Mouse (Mus musculus) CH12.LX (cell line): Measurements from ENCODE around the gene Btg1. TPM values are rescaled to one million over a fixed set of nuclear protein-coding genes. Genes with fewer than 3 reads are reported as not detected.

Source experiments
- DNase-seq: peaks from one replicate; pipeline ENCODE4 v3.0.0-alpha.2; 2013; ENCODE audit errors: extremely low read depth
- H3K27ac ChIP-seq: 2 replicates; pipeline ENCODE4 v1.5.1; 2012; ENCODE audit warnings: low read depth, mild to moderate bottlenecking, control low read depth, moderate library complexity; ENCODE audit not compliant: insufficient read depth
- H3K27me3 ChIP-seq: replicated peaks from 2 replicates; pipeline ENCODE3; 2012; ENCODE audit warnings: inconsistent platforms
- H3K36me3 ChIP-seq, 2 experiments: replicated peaks in 1 of 2; 2 replicates each; pipeline versions ENCODE3 to v1.6.1; 2012; ENCODE audit warnings: inconsistent platforms in 1 of 2, low read length in 1 of 2, mild to moderate bottlenecking in 1 of 2, mixed read lengths in 1 of 2, moderate library complexity in 1 of 2; ENCODE audit not compliant: control insufficient read depth in 1 of 2, insufficient read depth in 1 of 2
- H3K4me1 ChIP-seq, 2 experiments: 2 replicates each; pipeline ENCODE4 v1.6.1; 2012; ENCODE audit warnings: inconsistent platforms in 1 of 2, moderate library complexity in 1 of 2; ENCODE audit not compliant: insufficient read depth in 2 of 2, control insufficient read depth in 1 of 2
- H3K4me2 ChIP-seq: 2 replicates; pipeline ENCODE4 v1.6.1; 2012; ENCODE audit warnings: low read depth, mild to moderate bottlenecking, control low read depth; ENCODE audit not compliant: poor library complexity, insufficient read depth, severe bottlenecking
- H3K4me3 ChIP-seq, 3 experiments: fragments of 150-350 bp in 1 of 3; sonication (generic) in 1 of 3; replicated peaks in 1 of 3; 2 replicates each; pipeline versions ENCODE3 to v1.5.1; 2011 to 2012; ENCODE audit warnings: low read depth in 2 of 3, low read length in 2 of 3, mild to moderate bottlenecking in 2 of 3, moderate library complexity in 2 of 3, control low read depth in 1 of 3, improper control_type of control experiment in 1 of 3, inconsistent platforms in 1 of 3, mixed read lengths in 1 of 3; ENCODE audit not compliant: poor library complexity in 1 of 3
- H3K79me2 ChIP-seq: replicated peaks from 2 replicates; pipeline ENCODE4 v1.6.1; 2012; ENCODE audit warnings: mild to moderate bottlenecking, moderate library complexity; ENCODE audit not compliant: control insufficient read depth, poor library complexity, insufficient read depth, severe bottlenecking; ENCODE audit errors: extremely low read depth
- H3K9ac ChIP-seq: 2 replicates; pipeline ENCODE4 v1.6.1; 2012; ENCODE audit warnings: low read depth, mild to moderate bottlenecking, control low read depth, moderate library complexity; ENCODE audit not compliant: insufficient read depth
- H3K9me3 ChIP-seq: replicated peaks from 2 replicates; pipeline ENCODE3; 2012; ENCODE audit warnings: low read length, inconsistent platforms, mixed read lengths
- E2F4 ChIP-seq: IDR thresholded peaks from 2 replicates; pipeline ENCODE4 v1.6.1; 2011; ENCODE audit warnings: low read depth, low read length, improper control_type of control experiment; ENCODE audit not compliant: insufficient replicate concordance
- ELF1 ChIP-seq: IDR thresholded peaks from 2 replicates; pipeline ENCODE4 v1.6.1; 2014; ENCODE audit warnings: low read depth, mild to moderate bottlenecking, inconsistent platforms, low read length, improper control_type of control experiment
- IRF4 ChIP-seq: IDR thresholded peaks from 2 replicates; pipeline ENCODE4 v1.6.1; 2014; ENCODE audit warnings: low read depth, mild to moderate bottlenecking, inconsistent platforms, low read length, improper control_type of control experiment
- JUN ChIP-seq: IDR thresholded peaks from 2 replicates; pipeline ENCODE4 v1.6.1; 2011; ENCODE audit warnings: low read depth, mild to moderate bottlenecking, low read length, improper control_type of control experiment, moderate library complexity; ENCODE audit not compliant: insufficient read depth
- MAX ChIP-seq: IDR thresholded peaks from 2 replicates; pipeline ENCODE4 v1.6.1; 2011; ENCODE audit warnings: low read length, improper control_type of control experiment
- MAZ ChIP-seq: IDR thresholded peaks from 2 replicates; pipeline ENCODE4 v1.6.1; 2012; ENCODE audit warnings: low read depth, mild to moderate bottlenecking, inconsistent platforms, low read length, improper control_type of control experiment, moderate library complexity
- MXI1 ChIP-seq: IDR thresholded peaks from 2 replicates; pipeline ENCODE4 v1.6.1; 2011; ENCODE audit warnings: mild to moderate bottlenecking, low read depth, low read length, improper control_type of control experiment
- PAX5 ChIP-seq: IDR thresholded peaks from 2 replicates; pipeline ENCODE4 v1.6.1; 2012; ENCODE audit warnings: low read length, inconsistent platforms, mixed read lengths
- POLR2AphosphoS2 ChIP-seq: IDR thresholded peaks from 2 replicates; pipeline ENCODE4 v1.6.1; 2011; ENCODE audit warnings: low read depth, low read length, improper control_type of control experiment
- RAD21 ChIP-seq: IDR thresholded peaks from 2 replicates; pipeline ENCODE4 v1.6.1; 2011; ENCODE audit warnings: low read depth, mild to moderate bottlenecking, low read length, improper control_type of control experiment, moderate library complexity
- RCOR1 ChIP-seq: conservative IDR thresholded peaks from 2 replicates; pipeline ENCODE4 v1.6.1; 2012; ENCODE audit warnings: low read depth, mild to moderate bottlenecking, inconsistent platforms, low read length, improper control_type of control experiment
- SMC3 ChIP-seq: IDR thresholded peaks from 2 replicates; pipeline ENCODE4 v1.6.1; 2011; ENCODE audit warnings: low read depth, low read length, improper control_type of control experiment
- TCF12 ChIP-seq: IDR thresholded peaks from 2 replicates; pipeline ENCODE4 v1.6.1; 2014; ENCODE audit warnings: low read depth, mild to moderate bottlenecking, inconsistent platforms, low read length, improper control_type of control experiment
- UBTF ChIP-seq: IDR thresholded peaks from 2 replicates; pipeline ENCODE4 v1.6.1; 2012; ENCODE audit warnings: low read depth, mild to moderate bottlenecking, inconsistent platforms, low read length, improper control_type of control experiment, moderate library complexity
- ZNF384 ChIP-seq: IDR thresholded peaks from 2 replicates; pipeline ENCODE4 v1.6.1; 2012; ENCODE audit warnings: low read depth, low read length, improper control_type of control experiment, inconsistent platforms
- dilution Hi-C: fragments of 300-500 bp; cut with MboI; formaldehyde crosslinking; loops from 2 replicates; pipeline ENCODE4 v1.14.3; 2020; ENCODE audit warnings: low sequenced_read_pairs; ENCODE audit not compliant: extremely low pct_unique_long_range_greater_than_20kb, extremely low pct_ligation_motif_present
- in situ Hi-C: fragments of 300-500 bp; cut with MboI; formaldehyde crosslinking; loops from 3 replicates; pipeline ENCODE4 v1.14.3; 2019; ENCODE audit warnings: low sequenced_read_pairs, low pct_ligation_motif_present, low pct_unique_long_range_greater_than_20kb, mixed read lengths
- polyA plus RNA-seq: library from polyadenylated mRNA; unstranded; fragments of >175 nt; gene quantifications from 2 replicates; pipeline ENCODE4 v1.2.1, GENCODE M21; 2012; ENCODE audit warnings: low read depth; ENCODE audit not compliant: insufficient read length
- total RNA-seq, 2 experiments: library from RNA; depleted of rRNA; stranded (reverse); fragments of 300-350 nt in 1 of 2; fragments of >200 nt in 1 of 2; gene quantifications; 2 replicates each; pipeline ENCODE4 v1.2.3; 2012 to 2014

Btg1 gene
- total and polyA plus RNA-seq, 3 experiments = 15.8 to 25.1 (median 20.5) TPM

- no peaks in the 10 kb centered on the region for H3K9me3 ChIP-seq
- peaks cover 12 to 19% of the 10 kb centered on the region in 2 experiments for H3K4me1 ChIP-seq
- TF ChIP-seq SMC3 (no peak), POLR2AphosphoS2 (no peak), MXI1 (no peak), ZNF384 (no peak), IRF4 (no peak), E2F4 (no peak), PAX5 (no peak), RCOR1 (no peak), MAX (no peak), TCF12 (no peak), RAD21 (no peak)
- H3K9ac ChIP-seq = no peak overlapping the region
- H3K36me3 ChIP-seq = no peaks in the 10 kb centered on the region
- H3K4me2 ChIP-seq = no peak overlapping the region
- H3K27me3 ChIP-seq = no peaks in the 10 kb centered on the region
- no peak overlapping the region for H3K4me3 ChIP-seq
- dilution Hi-C loops (no loop called here), in situ Hi-C loops (loop anchor here (25.0 kb wide), 2 partner anchors 495 to 705 kb away; no protein-coding TSS in a partner anchor)
- no peak for DNase-seq
- no peak overlapping the region for H3K27ac ChIP-seq
- no peaks in the 10 kb centered on the region for H3K79me2 ChIP-seq
These were observed 9.1 kb upstream of the Btg1 start for GRCm38 (mm10) chr10:96607617-96608185.

- H3K4me3 ChIP-seq = no peak overlapping the region
- no peaks in the 10 kb centered on the region for H3K79me2 ChIP-seq
- no peak overlapping the region for H3K9ac ChIP-seq
- in situ Hi-C loops = loop anchor here (5.0 to 25.0 kb wide), 3 partner anchors 217 to 703 kb away; no protein-coding TSS in a partner anchor
- H3K27me3 ChIP-seq = no peaks in the 10 kb centered on the region
- no peak overlapping the region for H3K27ac ChIP-seq
- no peak for DNase-seq
- no peaks in the 10 kb centered on the region for H3K36me3 ChIP-seq
- TF ChIP-seq SMC3 (no peak), MAZ (no peak), UBTF (no peak), ELF1 (no peak), TCF12 (no peak), JUN (no peak)
- TF ChIP-seq, all 38 proteins: peak for 0
- Histone ChIP-seq H3K4me2 (no peak overlapping the region), H3K9me3 (no peaks in the 10 kb centered on the region), H3K4me1 (peaks cover 10 to 18% of the 10 kb centered on the region in 2 experiments)
- dilution Hi-C loops = no loop called here
These were observed 7.2 kb upstream of the Btg1 start for GRCm38 (mm10) chr10:96609356-96610345.
